Mouse (Mus musculus) midbrain, postnatal 0 days (tissue): ENCODE results near the gene Stxbp1. TPM values are rescaled to one million over a fixed set of nuclear protein-coding genes. Genes with fewer than 3 reads are reported as not detected.

Source experiments
- ATAC-seq: fragments of 200-750 bp; cut with Nextera tagmentation; 2 replicates; pipeline ENCODE4 v1.8.0; 2017; ENCODE audit warnings: moderate number of reproducible peaks, mild to moderate bottlenecking, moderate TSS enrichment, moderate library complexity; ENCODE audit not compliant: low FRiP score
- DNase-seq: peaks from one replicate; pipeline ENCODE4 v3.0.0-alpha.2; 2015; ENCODE audit warnings: low spot score
- H3K27ac ChIP-seq: fragments of 300-500 bp; sonication (generic); 2 replicates; pipeline ENCODE4 v1.5.1; 2014; ENCODE audit warnings: low read depth, mild to moderate bottlenecking, low read length, mixed read lengths
- H3K27me3 ChIP-seq: fragments of 300-500 bp; sonication (generic); 2 replicates; pipeline ENCODE4 v1.6.1; 2014; ENCODE audit warnings: low read length, control low read depth, mixed read lengths; ENCODE audit not compliant: insufficient read depth
- H3K36me3 ChIP-seq: fragments of 300-500 bp; sonication (generic); 2 replicates; pipeline ENCODE4 v1.6.1; 2014; ENCODE audit warnings: low read length, control low read depth, mixed read lengths; ENCODE audit not compliant: insufficient read depth
- H3K4me1 ChIP-seq: fragments of 300-500 bp; sonication (generic); 2 replicates; pipeline ENCODE4 v1.6.1; 2014; ENCODE audit warnings: mild to moderate bottlenecking, control low read depth, antibody characterized with exemption, low read length, mixed read lengths; ENCODE audit not compliant: insufficient read depth
- H3K4me2 ChIP-seq: fragments of 300-500 bp; sonication (generic); 2 replicates; pipeline ENCODE4 v1.6.1; 2014; ENCODE audit warnings: low read depth, mild to moderate bottlenecking, low read length, mixed read lengths; ENCODE audit not compliant: poor library complexity, severe bottlenecking
- H3K4me3 ChIP-seq: fragments of 300-500 bp; sonication (generic); 2 replicates; pipeline ENCODE4 v1.5.1; 2014; ENCODE audit warnings: low read depth, mild to moderate bottlenecking, low read length, moderate library complexity
- H3K9ac ChIP-seq: fragments of 300-500 bp; sonication (generic); replicated peaks from 2 replicates; pipeline ENCODE4 v1.6.1; 2014; ENCODE audit warnings: mild to moderate bottlenecking, low read length, moderate library complexity, mixed read lengths; ENCODE audit not compliant: poor library complexity, severe bottlenecking
- H3K9me3 ChIP-seq: fragments of 300-500 bp; sonication (generic); 2 replicates; pipeline ENCODE4 v1.6.1; 2016; ENCODE audit warnings: low read length, control low read depth
- CTCF ChIP-seq: IDR thresholded peaks from 2 replicates; pipeline ENCODE4 v1.5.1; 2016; ENCODE audit warnings: antibody characterized with exemption, mild to moderate bottlenecking
- WGBS: fragments of 180-500 bp; shearing (Covaris S2); extraction: QIAGEN DNeasy Blood & Tissue Kit; methylation state at CpG from one replicate; pipeline ENCODE4 v1.1.7; 2014; 5-methylcytosine and 5-hydroxymethylcytosine counted together
- polyA plus RNA-seq: library from polyadenylated mRNA; unstranded; fragments of >200 nt; fragmentation: Nextera tagmentation; extraction: Ambion mirVana; gene quantifications from 2 replicates; pipeline ENCODE4 v1.2.1, GENCODE M21; 2015
- total RNA-seq: library from RNA; depleted of rRNA; stranded (reverse); fragments of >200 nt; gene quantifications from 2 replicates; pipeline ENCODE4 v1.2.3, GENCODE M21; 2014

Stxbp1 gene
- total and polyA plus RNA-seq, 2 experiments from 2014 or later = 185 to 424 TPM

GRCm38 (mm10) chr2:32751665-32752033 is 95.4 kb downstream of the Stxbp1 start:
- peak overlapping the region; percentile 16 for H3K4me2 ChIP-seq
- H3K9me3 ChIP-seq = no peaks in the 10 kb centered on the region
- 0 out of 2 replicates have a peak overlapping the region, but pooled peaks have one; percentile 6 for H3K4me3 ChIP-seq
- no peak for ATAC-seq
- H3K36me3 ChIP-seq = peaks cover 55% of the 10 kb centered on the region
- no peak for TF ChIP-seq CTCF
- 35% methylated on average over 8 of the region's 10 CpGs for WGBS
- no peak overlapping the region for H3K27ac ChIP-seq
- DNase-seq = no peak
- H3K9ac ChIP-seq = no peak overlapping the region
- no peaks in the 10 kb centered on the region for H3K27me3 ChIP-seq
- 0 out of 2 replicates have a peak, but pooled peaks cover 4% of the 10 kb centered on the region for H3K4me1 ChIP-seq

GRCm38 (mm10) chr2:32750887-32751664 is 96.0 kb downstream of the Stxbp1 start:
- ATAC-seq = peak; percentile 56
- Histone ChIP-seq H3K27me3 (no peaks in the 10 kb centered on the region), H3K4me1 (0 out of 2 replicates have a peak, but pooled peaks cover 4% of the 10 kb centered on the region), H3K9ac (0 out of 2 replicates have a peak overlapping the region, but pooled peaks have one; percentile 14), H3K4me2 (peak overlapping the region; percentile 16), H3K4me3 (0 out of 2 replicates have a peak overlapping the region, but pooled peaks have one; percentile 6), H3K27ac (no peak overlapping the region), H3K9me3 (no peaks in the 10 kb centered on the region), H3K36me3 (peaks cover 60% of the 10 kb centered on the region)
- no peak for TF ChIP-seq CTCF
- 14% methylated on average over 31 of the region's 31 CpGs for WGBS
- peak; percentile 62 for DNase-seq

GRCm38 (mm10) chr2:32750199-32750598 is 96.8 kb downstream of the Stxbp1 start:
- Histone ChIP-seq H3K4me2 (no peak overlapping the region), H3K27ac (no peak overlapping the region), H3K4me3 (no peak overlapping the region), H3K9me3 (no peaks in the 10 kb centered on the region), H3K9ac (no peak overlapping the region), H3K27me3 (no peaks in the 10 kb centered on the region), H3K36me3 (peaks cover 69% of the 10 kb centered on the region), H3K4me1 (0 out of 2 replicates have a peak, but pooled peaks cover 4% of the 10 kb centered on the region)
- TF ChIP-seq CTCF = peak; percentile 27
- 72% methylated on average over 7 of the region's 7 CpGs for WGBS
- DNase-seq = no peak
- ATAC-seq = no peak

GRCm38 (mm10) chr2:32749082-32749481 is 98.0 kb downstream of the Stxbp1 start:
- Histone ChIP-seq H3K27me3 (no peaks in the 10 kb centered on the region), H3K4me1 (0 out of 2 replicates have a peak, but pooled peaks cover 4% of the 10 kb centered on the region), H3K27ac (no peak overlapping the region), H3K4me2 (no peak overlapping the region), H3K36me3 (peaks cover 68% of the 10 kb centered on the region), H3K9me3 (no peaks in the 10 kb centered on the region), H3K9ac (no peak overlapping the region), H3K4me3 (no peak overlapping the region)
- WGBS = 90% methylated on average over 16 of the region's 16 CpGs
- TF ChIP-seq CTCF = no peak
- ATAC-seq (no peak), DNase-seq (no peak)

DNA sequence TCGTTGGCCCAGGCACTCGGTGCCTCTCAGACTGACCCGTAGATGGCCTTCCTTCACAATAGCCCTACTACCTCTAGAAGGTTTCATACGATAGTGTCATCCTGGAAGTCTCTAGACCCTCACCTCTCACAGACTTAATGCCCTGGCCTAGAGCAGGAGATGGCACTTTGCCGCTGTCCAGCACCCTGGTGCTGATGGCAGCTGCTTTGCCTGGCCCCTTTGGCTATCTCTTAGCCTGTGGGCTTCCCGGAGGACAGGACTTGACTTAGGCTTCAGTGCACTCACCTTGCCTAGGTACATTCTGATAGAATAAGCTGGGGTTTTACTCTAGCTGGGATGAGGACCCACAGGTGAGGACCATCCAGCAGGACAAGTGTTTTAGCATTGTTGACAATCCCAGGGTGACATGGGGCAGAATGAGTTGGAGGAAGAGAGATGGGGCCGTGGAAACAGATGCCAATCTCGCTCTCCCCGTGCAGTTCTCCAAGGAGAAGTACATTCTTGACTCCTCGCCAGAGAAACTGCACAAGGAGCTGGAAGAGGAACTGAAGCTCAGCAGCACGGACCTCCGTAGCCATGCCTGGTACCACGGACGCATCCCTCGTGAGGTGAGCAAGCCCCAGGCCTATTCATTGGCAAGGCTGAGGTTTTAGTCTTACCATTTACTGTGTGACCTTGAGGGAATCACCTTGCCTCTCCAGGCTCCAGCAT is 102.6 kb downstream of the Stxbp1 start:
- DNase-seq (no peak), ATAC-seq (no peak)
- Histone ChIP-seq H3K4me1 (peaks cover 8% of the 10 kb centered on the region; the same call in 1 of the 2 replicates), H3K27ac (no peak overlapping the region), H3K4me3 (no peak overlapping the region), H3K9me3 (no peaks in the 10 kb centered on the region), H3K9ac (peak overlapping the region; percentile 24; the same call in 1 of the 2 replicates), H3K4me2 (no peak overlapping the region), H3K27me3 (no peaks in the 10 kb centered on the region), H3K36me3 (peaks cover 40% of the 10 kb centered on the region)
- 71% methylated on average over 15 of the region's 15 CpGs for whole genome bisulfite sequencing
- no peak for TF ChIP-seq CTCF

- ATAC-seq (peak; percentile 91), DNase-seq (peak; percentile 90)
- H3K9me3 ChIP-seq = no peaks in the 10 kb centered on the region
- H3K9ac ChIP-seq = peak overlapping the region; percentile 97
- peaks cover 8% of the 10 kb centered on the region; the same call in 1 of the 2 replicates for H3K4me1 ChIP-seq
- H3K4me3 ChIP-seq = peak overlapping the region; percentile 86
- H3K27me3 ChIP-seq = no peaks in the 10 kb centered on the region
- H3K27ac ChIP-seq = peak overlapping the region; percentile 93
- no peak for TF ChIP-seq CTCF
- 11% methylated on average over 18 of the region's 18 CpGs for WGBS
- peak overlapping the region; percentile 71 for H3K4me2 ChIP-seq
- peaks cover 26% of the 10 kb centered on the region for H3K36me3 ChIP-seq
These were observed 104.9 kb downstream of the Stxbp1 start for GRCm38 (mm10) chr2:32742173-32742531.
